8 mouse cellular contexts compared by ENCODE assay signal in the genomic region with DNA sequence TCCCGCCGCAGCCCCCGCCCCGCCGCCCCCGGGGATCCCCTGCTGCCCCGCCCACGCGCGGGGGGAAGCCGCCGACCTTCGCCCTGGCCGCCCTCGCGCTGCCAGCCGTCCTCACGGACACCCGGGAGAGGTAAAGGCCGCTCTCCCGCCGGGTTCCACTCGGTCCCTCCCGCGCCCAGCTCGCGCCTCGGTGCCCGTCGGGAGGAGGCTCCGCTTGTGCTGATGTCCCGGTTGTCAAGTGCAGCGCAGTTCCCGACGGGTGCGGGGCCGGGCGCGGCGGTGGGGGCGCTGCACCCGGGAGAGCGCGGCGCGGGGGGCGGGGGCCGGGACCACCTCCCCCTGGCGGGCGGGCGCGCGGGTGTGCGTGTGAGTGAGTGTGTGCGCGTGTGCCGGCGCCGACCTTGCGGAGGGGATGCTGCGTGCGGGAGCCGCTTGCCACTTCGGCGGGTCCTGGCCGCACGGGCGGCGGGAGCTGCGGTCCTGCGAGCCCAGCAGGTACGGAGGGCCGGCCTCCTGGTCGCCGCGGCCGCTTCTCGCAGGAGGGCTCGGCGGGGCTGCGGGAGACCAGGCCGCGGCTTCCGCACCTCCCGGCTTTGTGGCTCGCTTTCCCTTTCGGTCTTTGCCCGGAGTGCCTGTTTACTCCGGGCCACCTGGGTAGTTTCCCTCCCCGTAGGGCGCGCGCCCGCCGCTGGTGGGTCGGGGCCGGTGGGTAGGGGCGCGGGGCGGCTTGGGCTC. TPM values are rescaled to one million over a fixed set of nuclear protein-coding genes. Genes with fewer than 3 reads are reported as not detected.
DNase-seq lines count a peak whose midpoint lies in the region; ATAC-seq and TF ChIP-seq lines count a peak whose summit lies in the region.

Hivep1 (plus strand) TSS at position 61 of the 735 bp plus-strand sequence.

- H3K4me3 ChIP-seq in ES-Bruce4 (ENCODE audit: low read depth, low read length), result peak within 1 kb of the TSS; percentile 77
- peak within 1 kb of the TSS; percentile 96 for H3K4me3 ChIP-seq in brown adipose tissue, adult 24 weeks (ENCODE audit: insufficient read depth, low read depth, low read length)
- peak within 1 kb of the TSS; percentile 90 for H3K4me3 ChIP-seq in forebrain, embryonic 10.5 days
- H3K4me3 ChIP-seq in heart, embryonic 15.5 days, result peak within 1 kb of the TSS; percentile 97
- H3K4me3 ChIP-seq in lung, embryonic 15.5 days, result peak within 1 kb of the TSS; percentile 98
- peak within 1 kb of the TSS; percentile 88 for H3K4me3 ChIP-seq in olfactory bulb, adult 2 months (ENCODE audit: insufficient read depth, low read depth, low read length)

- DNase-seq in forebrain, embryonic 10.5 days (ENCODE audit: extremely low spot score, low spot score), result peak; percentile 83
- DNase-seq in layer of hippocampus, adult 9-11 months, result peak; percentile 61
- peak; percentile 80 for DNase-seq in urinary bladder, adult 2 months (ENCODE audit: low spot score)

- H3K4me1 ChIP-seq in ES-Bruce4 (ENCODE audit: control insufficient read depth, insufficient read depth, low read length), result no peaks in the 10 kb centered on the region
- peaks cover 5% of the 10 kb centered on the region; the same call in 1 of the 2 replicates for H3K4me1 ChIP-seq in brown adipose tissue, adult 24 weeks (ENCODE audit: control insufficient read depth, insufficient read depth, insufficient read length, low read length)
- peaks cover 49% of the 10 kb centered on the region for H3K4me1 ChIP-seq in forebrain, embryonic 10.5 days
- H3K4me1 ChIP-seq in heart, embryonic 15.5 days (replicated peaks), result peaks cover 25% of the 10 kb centered on the region
- H3K4me1 ChIP-seq in lung, embryonic 15.5 days, result peaks cover 13% of the 10 kb centered on the region
- H3K4me1 ChIP-seq in olfactory bulb, adult 2 months (ENCODE audit: control insufficient read depth, insufficient read depth, low read length), result peaks cover 4% of the 10 kb centered on the region; the same call in 1 of the 2 replicates

- peak within 1 kb of the TSS; percentile 71 for H3K9ac ChIP-seq in ES-Bruce4 (ENCODE audit: low read depth, poor library complexity, severe bottlenecking)
- peak within 1 kb of the TSS; percentile 93 for H3K9ac ChIP-seq in heart, embryonic 15.5 days
- H3K9ac ChIP-seq in lung, embryonic 15.5 days, result peak within 1 kb of the TSS; percentile 92

- TF ChIP-seq CTCF in ES-Bruce4 (IDR thresholded peaks at IDR 0.05; ENCODE audit: low read depth, low read length), result no peak
- no peak for TF ChIP-seq CTCF in olfactory bulb, adult 2 months (IDR thresholded peaks at IDR 0.05; ENCODE audit: insufficient read depth, low read depth, low read length)

- no peaks in the 10 kb centered on the region for H3K9me3 ChIP-seq in ES-Bruce4 (replicated peaks; ENCODE audit: control insufficient read depth, insufficient read depth, low read length, poor library complexity, severe bottlenecking)
- no peaks in the 10 kb centered on the region for H3K9me3 ChIP-seq in forebrain, embryonic 10.5 days
- no peaks in the 10 kb centered on the region for H3K9me3 ChIP-seq in heart, embryonic 15.5 days (replicated peaks)
- no peaks in the 10 kb centered on the region for H3K9me3 ChIP-seq in lung, embryonic 15.5 days

- 0 out of 2 replicates have a peak within 1 kb of the TSS, but pooled peaks have one; percentile 11 for H3K27ac ChIP-seq in ES-Bruce4 (ENCODE audit: insufficient read depth, low read length)
- H3K27ac ChIP-seq in brown adipose tissue, adult 24 weeks (replicated peaks; ENCODE audit: low read depth, low read length), result peak within 1 kb of the TSS; percentile 95
- H3K27ac ChIP-seq in forebrain, embryonic 10.5 days, result peak within 1 kb of the TSS; percentile 98
- H3K27ac ChIP-seq in heart, embryonic 15.5 days, result peak within 1 kb of the TSS; percentile 94
- peak within 1 kb of the TSS; percentile 98 for H3K27ac ChIP-seq in lung, embryonic 15.5 days
- peak within 1 kb of the TSS; percentile 74 for H3K27ac ChIP-seq in olfactory bulb, adult 2 months (ENCODE audit: insufficient read depth, low read depth, low read length)

- peak within 1 kb of the TSS; percentile 83 for H3K4me2 ChIP-seq in heart, embryonic 15.5 days
- peak within 1 kb of the TSS; percentile 79 for H3K4me2 ChIP-seq in lung, embryonic 15.5 days

- H3K27me3 ChIP-seq in ES-Bruce4 (ENCODE audit: control insufficient read depth, insufficient read depth, low read length, poor library complexity, severe bottlenecking), result no peaks in the 10 kb centered on the region
- no peaks in the 10 kb centered on the region for H3K27me3 ChIP-seq in forebrain, embryonic 10.5 days (ENCODE audit: poor library complexity, severe bottlenecking)
- no peaks in the 10 kb centered on the region for H3K27me3 ChIP-seq in heart, embryonic 15.5 days
- H3K27me3 ChIP-seq in lung, embryonic 15.5 days, result no peaks in the 10 kb centered on the region

- 0 out of 2 replicates have a peak, but pooled peaks have one; percentile 0 for TF ChIP-seq EP300 in ES-Bruce4 (IDR thresholded peaks at IDR 0.05; ENCODE audit: insufficient read depth, low read depth, low read length)

- no peak for TF ChIP-seq POLR2A in ES-Bruce4 (IDR thresholded peaks at IDR 0.05; ENCODE audit: insufficient read depth, low read length)
- TF ChIP-seq POLR2A in olfactory bulb, adult 2 months (IDR thresholded peaks at IDR 0.05; ENCODE audit: insufficient read depth, low read depth, low read length), result no peak

- H3K36me3 ChIP-seq in ES-Bruce4 (ENCODE audit: control insufficient read depth, insufficient read depth, low read length, poor library complexity, severe bottlenecking), result no peaks in the 10 kb centered on the region
- H3K36me3 ChIP-seq in forebrain, embryonic 10.5 days (replicated peaks), result peaks cover 19% of the 10 kb centered on the region
- peaks cover 16% of the 10 kb centered on the region; the same call in 1 of the 2 replicates for H3K36me3 ChIP-seq in heart, embryonic 15.5 days
- peaks cover 18% of the 10 kb centered on the region for H3K36me3 ChIP-seq in lung, embryonic 15.5 days

- WGBS in forebrain, embryonic 10.5 days, result under 1% methylated on average over 93 of the region's 100 CpGs
- under 1% methylated on average over 82 of the region's 100 CpGs for WGBS in heart, embryonic 15.5 days
- under 1% methylated on average over 67 of the region's 100 CpGs for WGBS in lung, embryonic 15.5 days
- WGBS in olfactory bulb, adult 2 months, result under 1% methylated on average over 80 of the region's 100 CpGs

- peak; percentile 47 for ATAC-seq in heart, embryonic 15.5 days (replicated peaks; ENCODE audit: insufficient number of reproducible peaks, insufficient read depth, low FRiP score, low read depth)
- peak; percentile 37 for ATAC-seq in lung, embryonic 15.5 days (ENCODE audit: borderline replicate concordance, extremely low read depth, low FRiP score, low TSS enrichment)

RNA-seq across cellular contexts. Expression of gene Hivep1, which starts in this region (rescaled TPM):
- polyA plus RNA-seq in ES-Bruce4 (2011; ENCODE audit: insufficient read depth, insufficient read length, low read depth, missing spikeins), result 11.3 and 18.2 TPM in 2 replicates
- 11.3 and 16.4 TPM in 2 replicates for polyA plus RNA-seq in brown adipose tissue, adult 24 weeks (2012; ENCODE audit: insufficient read depth, insufficient read length, missing spikeins)
- 7.4 and 7.9 TPM in 2 replicates for polyA plus RNA-seq in forebrain, embryonic 10.5 days (2016; fragmentation: Nextera tagmentation; extraction: Ambion mirVana)
- polyA plus RNA-seq in heart, embryonic 15.5 days (2015; fragmentation: Nextera tagmentation; extraction: Ambion mirVana), result 5.0 and 7.6 TPM in 2 replicates
- polyA plus RNA-seq in lung, embryonic 15.5 days (2015; fragmentation: Nextera tagmentation; extraction: Ambion mirVana), result 11.0 and 12.8 TPM in 2 replicates
- polyA plus RNA-seq in olfactory bulb, adult 2 months (2012; ENCODE audit: insufficient read depth, insufficient read length, low replicate concordance, missing spikeins), result not detected in 2 replicates
- 13.5 and 18.0 TPM in 2 replicates for polyA plus RNA-seq in urinary bladder, adult 2 months (2012; rRNA removed)

Comparison
In these comparisons a context has a peak if more than half of its experiments do, and no peak if none do; other contexts are left out.
1. Peak in every context shown above with its lines: DNase-seq, ATAC-seq, H3K4me3 ChIP-seq and H3K27ac ChIP-seq.
2. H3K27ac ChIP-seq: peak in every context shown above with its lines; median percentile 98 in forebrain, embryonic 10.5 days; 98 in lung, embryonic 15.5 days; 95 in brown adipose tissue, adult 24 weeks; 94 in heart, embryonic 15.5 days; 74 in olfactory bulb, adult 2 months; 11 in ES-Bruce4.